Mouse (Mus musculus) kidney, postnatal 0 days (tissue): Measurements from ENCODE around the gene Megf6. TPM values are rescaled to one million over a fixed set of nuclear protein-coding genes. Genes with fewer than 3 reads are reported as not detected.

ENCODE experiments used
- ATAC-seq: fragments of 200-750 bp; cut with Nextera tagmentation; replicated peaks from 2 replicates; pipeline ENCODE4 v1.8.0; 2017; ENCODE audit warnings: low read depth, moderate number of reproducible peaks, moderate TSS enrichment, moderate library complexity; ENCODE audit not compliant: low FRiP score
- DNase-seq: peaks from one replicate; pipeline ENCODE4 v3.0.0-alpha.2; 2016; ENCODE audit warnings: low spot score
- H3K27ac ChIP-seq: fragments of 300-500 bp; sonication (generic); 2 replicates; pipeline ENCODE4 v1.5.1; 2014; ENCODE audit warnings: mild to moderate bottlenecking
- H3K27me3 ChIP-seq: fragments of 300-500 bp; sonication (generic); 2 replicates; pipeline ENCODE4 v1.6.1; 2014; ENCODE audit warnings: low read length, mixed read lengths; ENCODE audit not compliant: insufficient read depth
- H3K36me3 ChIP-seq: fragments of 300-500 bp; sonication (generic); 2 replicates; pipeline ENCODE4 v1.6.1; 2014; ENCODE audit warnings: low read length, mixed read lengths; ENCODE audit not compliant: insufficient read depth
- H3K4me1 ChIP-seq: fragments of 300-500 bp; sonication (generic); replicated peaks from 2 replicates; pipeline ENCODE4 v1.6.1; 2014; ENCODE audit warnings: antibody characterized with exemption, low read length, mixed read lengths; ENCODE audit not compliant: insufficient read depth
- H3K4me2 ChIP-seq: fragments of 300-500 bp; sonication (generic); 2 replicates; pipeline ENCODE4 v1.6.1; 2014; ENCODE audit warnings: mild to moderate bottlenecking, low read length, moderate library complexity, mixed read lengths
- H3K4me3 ChIP-seq: fragments of 300-500 bp; sonication (generic); replicated peaks from 2 replicates; pipeline ENCODE4 v1.5.1; 2014; ENCODE audit warnings: low read depth, low read length
- H3K9ac ChIP-seq: fragments of 300-500 bp; sonication (generic); 2 replicates; pipeline ENCODE4 v1.6.1; 2014; ENCODE audit warnings: low read depth, low read length
- H3K9me3 ChIP-seq: fragments of 300-500 bp; sonication (generic); replicated peaks from 2 replicates; pipeline ENCODE4 v1.6.1; 2016; ENCODE audit warnings: low read length, inconsistent platforms, mixed read lengths
- CTCF ChIP-seq: IDR thresholded peaks from 2 replicates; pipeline ENCODE4 v1.5.1; 2016; ENCODE audit warnings: antibody characterized with exemption, low read depth, mild to moderate bottlenecking, moderate library complexity
- WGBS: fragments of 180-500 bp; shearing (Covaris S2); extraction: QIAGEN DNeasy Blood & Tissue Kit; methylation state at CpG from one replicate; pipeline ENCODE4 v1.1.7; 2014; 5-methylcytosine and 5-hydroxymethylcytosine counted together
- polyA plus RNA-seq: library from polyadenylated mRNA; unstranded; fragments of >200 nt; fragmentation: Nextera tagmentation; extraction: Ambion mirVana; gene quantifications from 2 replicates; pipeline ENCODE4 v1.2.1, GENCODE M21; 2015

Gene Megf6
- polyA plus RNA-seq, 1 experiment from 2014 or later: 5.0 TPM

DNA sequence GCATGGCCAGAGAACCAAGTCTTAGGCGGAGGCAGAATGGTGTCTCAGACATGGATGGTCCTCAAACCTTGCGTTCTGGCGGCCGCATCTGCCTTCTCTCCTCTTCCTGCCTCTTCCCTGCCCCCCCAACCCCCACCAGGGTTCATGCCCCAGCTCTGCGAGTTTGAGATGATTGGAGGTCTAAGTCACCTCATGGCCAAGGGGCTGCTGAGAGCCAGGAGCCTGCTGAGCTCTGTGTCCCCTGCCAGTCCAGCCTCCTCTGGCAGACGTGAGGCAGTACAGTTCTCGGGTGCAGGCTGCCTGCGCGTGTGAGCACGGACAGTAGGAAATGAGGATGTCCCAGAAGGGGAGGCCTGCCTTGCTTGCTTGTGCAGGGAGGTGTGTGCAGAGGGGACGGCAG is 56.1 kb downstream of the Megf6 start:
- no peak for DNase-seq
- no peaks in the 10 kb centered on the region for H3K9me3 ChIP-seq
- TF ChIP-seq CTCF: no peak
- H3K9ac ChIP-seq: no peak overlapping the region
- H3K4me1 ChIP-seq: no peaks in the 10 kb centered on the region; the same call in 1 of the 2 replicates
- H3K36me3 ChIP-seq: no peaks in the 10 kb centered on the region
- H3K4me2 ChIP-seq: no peak overlapping the region
- ATAC-seq: no peak
- no peak overlapping the region for H3K4me3 ChIP-seq
- no peak overlapping the region for H3K27ac ChIP-seq
- WGBS: 88% methylated on average over 11 of the region's 11 CpGs
- H3K27me3 ChIP-seq: no peaks in the 10 kb centered on the region

DNA sequence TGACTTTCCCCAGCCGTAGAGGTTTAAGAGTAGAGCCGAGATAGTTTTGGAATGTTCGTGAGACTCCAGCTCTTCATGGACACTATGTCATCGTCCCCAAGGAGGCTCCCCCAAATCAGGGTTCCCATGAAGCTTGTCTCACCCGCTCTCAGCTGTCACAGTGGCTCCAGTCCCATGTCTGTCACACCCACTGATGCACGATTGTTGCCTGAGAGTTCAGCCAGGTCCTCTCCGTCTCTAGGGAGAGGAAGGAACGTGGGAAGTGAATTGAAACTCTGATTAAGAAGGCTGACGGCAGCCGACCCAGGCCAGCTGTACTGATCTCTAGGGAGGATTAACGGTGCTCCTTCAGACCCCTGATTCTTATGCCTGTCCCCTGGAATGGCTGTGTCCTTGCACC is 57.8 kb downstream of the Megf6 start:
- Histone ChIP-seq H3K27ac (no peak overlapping the region), H3K4me2 (no peak overlapping the region), H3K27me3 (no peaks in the 10 kb centered on the region), H3K36me3 (no peaks in the 10 kb centered on the region), H3K9me3 (no peaks in the 10 kb centered on the region), H3K4me3 (no peak overlapping the region), H3K4me1 (peaks cover 6% of the 10 kb centered on the region; the same call in 1 of the 2 replicates), H3K9ac (no peak overlapping the region)
- ATAC-seq (no peak), DNase-seq (no peak)
- no peak for TF ChIP-seq CTCF
- WGBS: 51% methylated on average over 11 of the region's 11 CpGs

DNA sequence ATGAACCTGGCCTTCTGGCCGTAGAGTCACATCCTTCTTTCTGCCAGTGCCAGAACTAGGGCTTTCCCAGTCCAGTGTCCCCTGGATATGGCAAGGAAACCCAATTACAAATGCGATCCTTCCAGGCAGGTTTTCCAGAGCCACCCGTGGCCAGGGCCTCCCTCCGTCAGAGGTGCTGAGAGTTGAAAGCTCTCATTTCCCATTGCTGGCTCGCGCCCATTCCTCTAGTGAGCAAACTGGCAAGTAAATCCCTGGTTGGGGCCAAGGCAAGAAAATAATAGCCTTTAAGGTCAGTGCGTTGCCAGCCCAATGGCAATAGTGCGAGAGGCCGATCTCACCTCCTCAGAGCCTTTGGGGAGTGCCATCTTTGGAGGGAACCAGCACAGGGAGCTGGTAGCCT is 59.0 kb downstream of the Megf6 start:
- H3K4me3 ChIP-seq: no peak overlapping the region
- no peak overlapping the region for H3K4me2 ChIP-seq
- H3K4me1 ChIP-seq: peaks cover 10% of the 10 kb centered on the region; the same call in 1 of the 2 replicates
- H3K27ac ChIP-seq: no peak overlapping the region
- no peaks in the 10 kb centered on the region for H3K27me3 ChIP-seq
- 87% methylated on average over 9 of the region's 9 CpGs for WGBS
- DNase-seq: no peak
- TF ChIP-seq CTCF: no peak
- no peaks in the 10 kb centered on the region for H3K9me3 ChIP-seq
- no peaks in the 10 kb centered on the region for H3K36me3 ChIP-seq
- no peak overlapping the region for H3K9ac ChIP-seq
- ATAC-seq: no peak

DNA sequence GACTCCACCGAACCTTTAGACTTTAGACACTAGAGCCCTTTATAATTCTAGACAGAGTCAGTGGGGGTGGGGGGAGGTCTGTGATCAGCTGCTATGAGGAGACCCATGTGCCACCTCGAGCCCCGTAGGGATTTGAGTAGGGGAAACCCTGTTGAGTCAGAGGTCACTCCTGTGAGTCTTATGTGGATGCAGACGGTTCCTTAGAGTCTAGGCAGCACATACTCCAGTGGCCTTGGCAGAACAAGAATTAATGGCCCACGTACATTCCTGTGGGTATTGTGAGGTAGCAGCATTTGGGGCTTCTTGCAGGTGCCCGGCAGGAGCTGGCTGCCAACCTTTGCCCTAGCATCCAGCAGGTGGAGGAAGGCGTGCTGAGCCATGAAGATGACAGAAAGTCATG is 60.9 kb downstream of the Megf6 start:
- Histone ChIP-seq H3K27me3 (no peaks in the 10 kb centered on the region), H3K27ac (no peak overlapping the region), H3K4me3 (no peak overlapping the region), H3K9me3 (no peaks in the 10 kb centered on the region), H3K9ac (no peak overlapping the region), H3K4me1 (peaks cover 10% of the 10 kb centered on the region; the same call in 1 of the 2 replicates), H3K36me3 (no peaks in the 10 kb centered on the region), H3K4me2 (no peak overlapping the region)
- no peak for ATAC-seq
- peak; percentile 19; the same call in 1 of the 2 replicates for TF ChIP-seq CTCF
- 47% methylated on average over 7 of the region's 7 CpGs for WGBS
- DNase-seq: no peak

DNA sequence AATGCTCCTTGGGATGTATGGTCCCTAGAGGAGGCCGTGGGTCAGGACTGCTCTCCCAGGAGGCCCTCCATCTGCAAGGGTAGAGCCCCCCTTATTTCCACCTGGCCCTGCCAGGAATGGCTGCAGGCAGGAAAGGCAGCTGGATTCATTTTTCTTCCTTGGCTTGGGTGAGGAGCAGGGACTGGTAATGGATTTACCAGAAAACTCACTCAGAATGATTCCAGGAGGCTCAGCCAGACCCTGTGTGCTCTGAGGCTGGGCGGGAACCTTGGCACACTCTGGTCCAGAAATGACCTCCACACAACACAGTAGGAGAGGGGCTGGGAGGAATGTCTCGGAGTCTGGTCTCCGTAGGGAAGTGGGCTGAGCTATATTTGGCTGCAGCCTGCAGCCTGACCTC is 61.8 kb downstream of the Megf6 start:
- no peak for DNase-seq
- no peak for ATAC-seq

DNA sequence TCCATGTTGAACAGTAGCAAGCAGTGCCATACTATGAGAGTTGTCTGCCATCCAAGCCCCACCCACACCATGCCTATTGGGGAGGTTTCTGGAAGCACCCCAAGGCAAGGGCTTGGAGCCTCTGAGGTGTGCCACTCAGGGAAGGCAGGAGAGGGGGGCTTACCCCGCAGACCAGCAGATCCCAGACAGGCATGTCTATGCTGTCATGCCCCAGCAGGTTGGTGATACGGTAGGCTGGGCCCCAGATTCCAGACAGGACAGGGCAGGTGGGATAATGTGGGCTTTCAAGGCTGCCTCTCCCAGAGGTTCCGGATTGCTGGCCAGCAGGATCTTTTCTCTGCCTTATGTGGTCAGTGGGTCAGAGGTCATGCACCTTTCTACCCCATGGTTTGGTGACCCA is 65.5 kb downstream of the Megf6 start:
- WGBS: 49% methylated on average over 3 of the region's 3 CpGs
- peaks cover 10% of the 10 kb centered on the region; the same call in 1 of the 2 replicates for H3K4me1 ChIP-seq
- H3K27ac ChIP-seq: no peak overlapping the region
- no peak for DNase-seq
- peak; percentile 46; the same call in 1 of the 2 replicates for ATAC-seq
- H3K9me3 ChIP-seq: no peaks in the 10 kb centered on the region
- no peak overlapping the region for H3K9ac ChIP-seq
- H3K36me3 ChIP-seq: no peaks in the 10 kb centered on the region
- no peaks in the 10 kb centered on the region for H3K27me3 ChIP-seq
- H3K4me3 ChIP-seq: no peak overlapping the region
- H3K4me2 ChIP-seq: no peak overlapping the region
- TF ChIP-seq CTCF: no peak

More for the DNA sequence above, 61.8 kb downstream of the Megf6 start:
- no peak for TF ChIP-seq CTCF
- no peak overlapping the region for H3K9ac ChIP-seq
- 47% methylated on average over 4 of the region's 4 CpGs for WGBS
- no peak overlapping the region for H3K4me2 ChIP-seq
- H3K27me3 ChIP-seq: no peaks in the 10 kb centered on the region
- no peak overlapping the region for H3K4me3 ChIP-seq
- no peaks in the 10 kb centered on the region for H3K9me3 ChIP-seq
- no peak overlapping the region for H3K27ac ChIP-seq
- H3K36me3 ChIP-seq: no peaks in the 10 kb centered on the region
- peaks cover 10% of the 10 kb centered on the region; the same call in 1 of the 2 replicates for H3K4me1 ChIP-seq

DNA sequence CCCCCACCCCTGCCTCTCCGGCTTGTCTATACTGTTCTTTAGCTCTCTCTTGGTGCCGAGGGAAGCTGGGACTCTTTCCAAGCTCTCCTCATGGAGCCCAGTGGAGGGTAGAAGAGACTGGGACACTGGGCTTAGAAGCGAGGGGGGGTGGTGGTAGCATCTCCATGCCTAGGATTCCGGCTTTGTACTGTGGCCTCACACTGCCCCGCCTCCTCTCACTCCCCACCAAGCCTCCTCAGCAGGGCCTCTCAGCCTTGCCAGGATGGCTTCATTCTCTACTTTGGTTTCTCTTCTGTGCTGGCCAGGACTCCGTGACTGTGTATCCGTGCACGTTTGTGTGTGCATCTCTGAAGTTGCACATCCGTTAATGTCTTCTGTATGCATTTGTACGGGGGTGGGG is 66.4 kb downstream of the Megf6 start:
- Histone ChIP-seq H3K36me3 (no peaks in the 10 kb centered on the region), H3K4me2 (peak overlapping the region; percentile 46), H3K9me3 (no peaks in the 10 kb centered on the region), H3K9ac (no peak overlapping the region), H3K4me1 (peaks cover 10% of the 10 kb centered on the region; the same call in 1 of the 2 replicates), H3K4me3 (no peak overlapping the region), H3K27ac (peak overlapping the region; percentile 11; the same call in 1 of the 2 replicates), H3K27me3 (no peaks in the 10 kb centered on the region)
- DNase-seq (peak; percentile 46), ATAC-seq (peak; percentile 11; the same call in 1 of the 2 replicates)
- 9% methylated on average over 10 of the region's 10 CpGs for WGBS
- TF ChIP-seq CTCF: no peak
